Mouse (Mus musculus): ENCODE measurements at regions not wholly inside any gene's neighbourhood (a gene's known extent, or its start where the extent isn't known, plus 50 kb on each side); places are given as distances from the start of the nearest gene placed in this dataset.
A peak's percentile ranks its signal among the peaks of the same experiment; 100 is the strongest.

- H3K9me3 ChIP-seq (ENCODE audit: control insufficient read depth, low read length), result no peaks in the 10 kb centered on the region
- H3K4me2 ChIP-seq, result no peak overlapping the region
- WGBS, result 90% methylated on average over 5 of the region's 5 CpGs
- no peak overlapping the region for H3K4me3 ChIP-seq (ENCODE audit: low read depth, low read length)
- no peak for ATAC-seq (ENCODE audit: low FRiP score)
- peaks cover 46% of the 10 kb centered on the region for H3K27me3 ChIP-seq (ENCODE audit: control insufficient read depth, insufficient read depth, low read length)
- no peak for DNase-seq (ENCODE audit: low spot score, missing footprints)
- no peak overlapping the region for H3K9ac ChIP-seq (ENCODE audit: low read length)
- no peaks in the 10 kb centered on the region for H3K36me3 ChIP-seq (ENCODE audit: control insufficient read depth, insufficient read depth, low read length)
- no peak overlapping the region for H3K27ac ChIP-seq (ENCODE audit: low read depth, low read length)
- peaks cover 8% of the 10 kb centered on the region for H3K4me1 ChIP-seq (ENCODE audit: control insufficient read depth, insufficient read depth, low read length)
Measured at GRCm38 (mm10) chr13:51912477-51912876, 66.0 kb downstream of the Gadd45g start.

GRCm38 (mm10) chr13:51912994-51913393 is 66.5 kb downstream of the Gadd45g start:
- peaks cover 14% of the 10 kb centered on the region for H3K4me1 ChIP-seq (ENCODE audit: control insufficient read depth, insufficient read depth, low read length)
- DNase-seq (ENCODE audit: low spot score, missing footprints) (no peak), ATAC-seq (ENCODE audit: low FRiP score) (no peak)
- 97% methylated on average over 3 of the region's 3 CpGs for WGBS
- H3K9me3 ChIP-seq (ENCODE audit: control insufficient read depth, low read length), result no peaks in the 10 kb centered on the region
- no peak overlapping the region for H3K27ac ChIP-seq (ENCODE audit: low read depth, low read length)
- H3K27me3 ChIP-seq (ENCODE audit: control insufficient read depth, insufficient read depth, low read length), result peaks cover 52% of the 10 kb centered on the region
- no peak overlapping the region for H3K4me3 ChIP-seq (ENCODE audit: low read depth, low read length)
- H3K4me2 ChIP-seq, result no peak overlapping the region
- H3K36me3 ChIP-seq (ENCODE audit: control insufficient read depth, insufficient read depth, low read length), result no peaks in the 10 kb centered on the region
- no peak overlapping the region for H3K9ac ChIP-seq (ENCODE audit: low read length)

GRCm38 (mm10) chr13:51916666-51917240 is 70.3 kb downstream of the Gadd45g start:
- no peaks in the 10 kb centered on the region for H3K9me3 ChIP-seq (ENCODE audit: control insufficient read depth, low read length)
- no peak overlapping the region; the same call in 1 of the 2 replicates for H3K4me2 ChIP-seq
- no peak overlapping the region; the same call in 1 of the 2 replicates for H3K9ac ChIP-seq (ENCODE audit: low read length)
- no peak overlapping the region for H3K4me3 ChIP-seq (ENCODE audit: low read depth, low read length)
- no peaks in the 10 kb centered on the region for H3K36me3 ChIP-seq (ENCODE audit: control insufficient read depth, insufficient read depth, low read length)
- peaks cover 50% of the 10 kb centered on the region for H3K4me1 ChIP-seq (ENCODE audit: control insufficient read depth, insufficient read depth, low read length)
- H3K27ac ChIP-seq (ENCODE audit: low read depth, low read length), result 0 out of 2 replicates have a peak overlapping the region, but pooled peaks have one; percentile 17
- DNase-seq (ENCODE audit: low spot score, missing footprints) (no peak), ATAC-seq (ENCODE audit: low FRiP score) (no peak)
- WGBS, result 31% methylated on average over 15 of the region's 15 CpGs
- H3K27me3 ChIP-seq (ENCODE audit: control insufficient read depth, insufficient read depth, low read length), result peaks cover 60% of the 10 kb centered on the region

GRCm38 (mm10) chr13:51917658-51918057 is 71.2 kb downstream of the Gadd45g start:
- Histone ChIP-seq H3K4me2 (no peak overlapping the region; the same call in 1 of the 2 replicates), H3K4me1 (ENCODE audit: control insufficient read depth, insufficient read depth, low read length) (peaks cover 55% of the 10 kb centered on the region), H3K27ac (ENCODE audit: low read depth, low read length) (peak overlapping the region; percentile 17), H3K9me3 (ENCODE audit: control insufficient read depth, low read length) (no peaks in the 10 kb centered on the region), H3K27me3 (ENCODE audit: control insufficient read depth, insufficient read depth, low read length) (peaks cover 63% of the 10 kb centered on the region), H3K9ac (ENCODE audit: low read length) (0 out of 2 replicates have a peak overlapping the region, but pooled peaks have one; percentile 20), H3K36me3 (ENCODE audit: control insufficient read depth, insufficient read depth, low read length) (no peaks in the 10 kb centered on the region), H3K4me3 (ENCODE audit: low read depth, low read length) (no peak overlapping the region)
- DNase-seq (ENCODE audit: low spot score, missing footprints), result peak; percentile 91
- no peak for ATAC-seq (ENCODE audit: low FRiP score)
- WGBS, result 22% methylated on average over 7 of the region's 7 CpGs

- Histone ChIP-seq H3K36me3 (ENCODE audit: control insufficient read depth, insufficient read depth, low read length) (no peaks in the 10 kb centered on the region), H3K9me3 (ENCODE audit: control insufficient read depth, low read length) (no peaks in the 10 kb centered on the region), H3K4me3 (ENCODE audit: low read depth, low read length) (no peak overlapping the region), H3K27ac (ENCODE audit: low read depth, low read length) (peak overlapping the region; percentile 17), H3K4me2 (no peak overlapping the region; the same call in 1 of the 2 replicates), H3K4me1 (ENCODE audit: control insufficient read depth, insufficient read depth, low read length) (peaks cover 55% of the 10 kb centered on the region), H3K27me3 (ENCODE audit: control insufficient read depth, insufficient read depth, low read length) (peaks cover 63% of the 10 kb centered on the region), H3K9ac (ENCODE audit: low read length) (0 out of 2 replicates have a peak overlapping the region, but pooled peaks have one; percentile 1)
- WGBS, result 37% methylated on average over 8 of the region's 8 CpGs
- DNase-seq (ENCODE audit: low spot score, missing footprints), result peak; percentile 88
- ATAC-seq (ENCODE audit: low FRiP score), result no peak
Measured at GRCm38 (mm10) chr13:51918108-51918507, 71.6 kb downstream of the Gadd45g start.

GRCm38 (mm10) chr13:51918781-51919170 is 72.3 kb downstream of the Gadd45g start:
- H3K4me2 ChIP-seq, result peak overlapping the region; percentile 22; the same call in 1 of the 2 replicates
- ATAC-seq (ENCODE audit: low FRiP score) (peak; percentile 45), DNase-seq (ENCODE audit: low spot score, missing footprints) (peak; percentile 96)
- peaks cover 65% of the 10 kb centered on the region for H3K27me3 ChIP-seq (ENCODE audit: control insufficient read depth, insufficient read depth, low read length)
- 5% methylated on average over 10 of the region's 10 CpGs for WGBS
- H3K36me3 ChIP-seq (ENCODE audit: control insufficient read depth, insufficient read depth, low read length), result no peaks in the 10 kb centered on the region
- no peak overlapping the region for H3K4me3 ChIP-seq (ENCODE audit: low read depth, low read length)
- no peaks in the 10 kb centered on the region for H3K9me3 ChIP-seq (ENCODE audit: control insufficient read depth, low read length)
- no peak overlapping the region for H3K9ac ChIP-seq (ENCODE audit: low read length)
- H3K4me1 ChIP-seq (ENCODE audit: control insufficient read depth, insufficient read depth, low read length), result peaks cover 55% of the 10 kb centered on the region
- H3K27ac ChIP-seq (ENCODE audit: low read depth, low read length), result peak overlapping the region; percentile 17

GRCm38 (mm10) chr13:51919171-51919793 is 72.8 kb downstream of the Gadd45g start:
- no peak overlapping the region for H3K9ac ChIP-seq (ENCODE audit: low read length)
- ATAC-seq (ENCODE audit: low FRiP score) (peak; percentile 36; the same call in 1 of the 2 replicates), DNase-seq (ENCODE audit: low spot score, missing footprints) (peak; percentile 94)
- H3K4me2 ChIP-seq, result peak overlapping the region; percentile 22; the same call in 1 of the 2 replicates
- H3K27ac ChIP-seq (ENCODE audit: low read depth, low read length), result peak overlapping the region; percentile 17
- whole genome bisulfite sequencing, result 1% methylated on average over 14 of the region's 14 CpGs
- no peak overlapping the region for H3K4me3 ChIP-seq (ENCODE audit: low read depth, low read length)
- H3K36me3 ChIP-seq (ENCODE audit: control insufficient read depth, insufficient read depth, low read length), result no peaks in the 10 kb centered on the region
- H3K9me3 ChIP-seq (ENCODE audit: control insufficient read depth, low read length), result no peaks in the 10 kb centered on the region
- H3K27me3 ChIP-seq (ENCODE audit: control insufficient read depth, insufficient read depth, low read length), result peaks cover 65% of the 10 kb centered on the region
- peaks cover 55% of the 10 kb centered on the region for H3K4me1 ChIP-seq (ENCODE audit: control insufficient read depth, insufficient read depth, low read length)

- H3K4me3 ChIP-seq (ENCODE audit: low read depth, low read length), result no peak overlapping the region
- H3K9ac ChIP-seq (ENCODE audit: low read length), result no peak overlapping the region; the same call in 1 of the 2 replicates
- DNase-seq (ENCODE audit: low spot score, missing footprints) (no peak), ATAC-seq (ENCODE audit: low FRiP score) (no peak)
- 8% methylated on average over 3 of the region's 3 CpGs for WGBS
- H3K27me3 ChIP-seq (ENCODE audit: control insufficient read depth, insufficient read depth, low read length), result peaks cover 69% of the 10 kb centered on the region
- H3K4me2 ChIP-seq, result peak overlapping the region; percentile 22; the same call in 1 of the 2 replicates
- H3K36me3 ChIP-seq (ENCODE audit: control insufficient read depth, insufficient read depth, low read length), result no peaks in the 10 kb centered on the region
- H3K4me1 ChIP-seq (ENCODE audit: control insufficient read depth, insufficient read depth, low read length), result peaks cover 55% of the 10 kb centered on the region
- no peaks in the 10 kb centered on the region for H3K9me3 ChIP-seq (ENCODE audit: control insufficient read depth, low read length)
- H3K27ac ChIP-seq (ENCODE audit: low read depth, low read length), result peak overlapping the region; percentile 17
Measured at GRCm38 (mm10) chr13:51919937-51920336, 73.5 kb downstream of the Gadd45g start.

Measured in midbrain, embryonic 11.5 days (tissue).